In genomic region chr17:81032957-81033356, GRCm38 (mm10) we compare ENCODE assay signal across 15 mouse cellular contexts.
"Had no signal": no experiment of that assay in that cellular context is flagged by ENCODE, and none has a peak within 500 bp of the region (broad histone marks: within the 10 kb centered on the region; RNA-seq: fewer than 3 reads in every experiment).

No protein-coding gene starts in this region.

- H3K9ac ChIP-seq: intestine, embryonic 15.5 days; limb, embryonic 13.5 days; midbrain, embryonic 12.5 days; neural tube, embryonic 13.5 days had no signal

- H3K27me3 ChIP-seq: intestine, embryonic 15.5 days; limb, embryonic 13.5 days; megakaryocyte, embryonic 14.5 days; midbrain, embryonic 12.5 days; neural tube, embryonic 13.5 days had no signal

- H3K4me2 ChIP-seq: intestine, embryonic 15.5 days; limb, embryonic 13.5 days; midbrain, embryonic 12.5 days; neural tube, embryonic 13.5 days had no signal

- DNase-seq: kidney, adult 2 months; kidney, postnatal 25 days; lung, adult 18-20 months; lung, postnatal 36 days; retina, postnatal 1 day; right cerebral cortex, postnatal 4 days; spleen, adult 18-20 months; thymus, adult 18-20 months; thymus, postnatal 14 days had no signal

- H3K9me3 ChIP-seq: intestine, embryonic 15.5 days; limb, embryonic 13.5 days; midbrain, embryonic 12.5 days; neural tube, embryonic 13.5 days had no signal

- H3K4me3 ChIP-seq: intestine, embryonic 15.5 days; limb, embryonic 13.5 days; megakaryocyte, embryonic 14.5 days; midbrain, embryonic 12.5 days; neural tube, embryonic 13.5 days had no signal

- H3K27ac ChIP-seq: intestine, embryonic 15.5 days; limb, embryonic 13.5 days; midbrain, embryonic 12.5 days; neural tube, embryonic 13.5 days had no signal

- H3K4me1 ChIP-seq: intestine, embryonic 15.5 days; limb, embryonic 13.5 days; midbrain, embryonic 12.5 days; neural tube, embryonic 13.5 days had no signal

- ATAC-seq: intestine, embryonic 15.5 days; midbrain, embryonic 16.5 days had no signal
